Mouse (Mus musculus): ENCODE data around the gene Ushbp1.
"Not testable (repeated sequence)": the region's sequence is repeated elsewhere in the genome, so short reads cannot be mapped to it uniquely, and the experiment has no call there.

Ushbp1 gene

GRCm38 (mm10) chr8:71395629-71396028 is at the start of gene Ushbp1:
TSS of gene Ushbp1 (minus strand) at chr8:71395802.
- peak; percentile 66 to 78 for DNase-seq

DNA sequence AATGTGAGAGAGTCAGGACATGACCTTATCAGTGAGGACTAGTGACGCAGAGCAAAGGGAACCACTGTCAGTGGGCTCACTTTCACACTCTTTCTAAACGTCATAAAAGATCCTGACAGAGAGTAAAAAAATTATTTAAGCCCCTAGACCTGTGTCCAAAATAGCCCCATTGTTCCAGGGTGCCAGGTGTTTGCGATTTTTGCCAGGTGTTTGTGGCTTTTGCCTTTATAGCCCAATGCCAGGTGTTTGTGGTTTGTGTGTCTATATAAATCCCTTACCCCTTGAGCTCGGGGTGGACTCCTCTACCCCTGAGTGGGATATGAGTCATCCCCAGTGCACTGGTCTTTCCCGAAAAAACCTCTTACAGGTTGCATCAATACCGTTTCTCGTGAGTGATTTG is 49.5 kb upstream of the Ushbp1 start:
- no peak for DNase-seq

DNA sequence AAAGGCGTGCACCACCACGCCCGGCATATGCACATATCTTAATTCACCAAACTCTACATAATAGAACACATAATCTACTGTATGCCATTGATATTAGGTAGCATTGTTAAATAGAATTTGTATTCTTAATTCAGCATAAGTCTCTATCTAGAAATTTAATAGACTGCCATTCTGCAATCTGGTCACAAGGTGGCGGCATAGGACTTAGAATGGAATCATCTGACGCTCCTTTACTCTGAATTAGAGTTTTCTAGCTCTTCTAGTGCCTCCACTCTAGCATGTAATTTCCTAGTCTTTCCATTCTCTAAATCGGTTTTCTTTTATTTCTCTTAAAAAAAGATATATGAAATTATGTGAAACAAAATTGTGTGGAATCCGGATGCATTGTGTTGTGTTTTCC is 45.8 kb upstream of the Ushbp1 start:
- peak in 1 of 2 experiments; percentile 37 for DNase-seq

GRCm38 (mm10) chr8:71437041-71437440 is 41.4 kb upstream of the Ushbp1 start:
- no peak for DNase-seq

GRCm38 (mm10) chr8:71432935-71433334 is 37.3 kb upstream of the Ushbp1 start:
- not testable (repeated sequence) for DNase-seq

DNA sequence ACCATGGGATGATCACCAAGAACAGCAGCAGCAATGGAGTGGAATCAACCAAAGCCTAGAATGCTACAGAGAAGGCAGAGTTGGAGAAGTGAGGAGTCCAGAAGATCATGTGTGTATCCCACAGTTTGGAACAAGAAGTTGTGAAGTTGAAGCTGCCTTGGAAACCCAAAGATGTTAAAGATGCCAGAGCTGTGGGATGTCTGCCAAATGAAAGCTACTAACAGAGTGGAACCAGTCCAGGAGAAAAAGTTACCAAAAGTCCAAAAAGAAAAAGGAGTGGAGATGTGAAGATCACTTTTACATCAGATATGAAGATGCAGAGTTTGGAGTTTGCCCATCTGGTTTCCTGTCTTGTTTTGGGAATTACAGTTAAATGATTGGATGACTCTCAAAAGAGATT is 26.5 kb upstream of the Ushbp1 start:
- DNase-seq: no peak

DNA sequence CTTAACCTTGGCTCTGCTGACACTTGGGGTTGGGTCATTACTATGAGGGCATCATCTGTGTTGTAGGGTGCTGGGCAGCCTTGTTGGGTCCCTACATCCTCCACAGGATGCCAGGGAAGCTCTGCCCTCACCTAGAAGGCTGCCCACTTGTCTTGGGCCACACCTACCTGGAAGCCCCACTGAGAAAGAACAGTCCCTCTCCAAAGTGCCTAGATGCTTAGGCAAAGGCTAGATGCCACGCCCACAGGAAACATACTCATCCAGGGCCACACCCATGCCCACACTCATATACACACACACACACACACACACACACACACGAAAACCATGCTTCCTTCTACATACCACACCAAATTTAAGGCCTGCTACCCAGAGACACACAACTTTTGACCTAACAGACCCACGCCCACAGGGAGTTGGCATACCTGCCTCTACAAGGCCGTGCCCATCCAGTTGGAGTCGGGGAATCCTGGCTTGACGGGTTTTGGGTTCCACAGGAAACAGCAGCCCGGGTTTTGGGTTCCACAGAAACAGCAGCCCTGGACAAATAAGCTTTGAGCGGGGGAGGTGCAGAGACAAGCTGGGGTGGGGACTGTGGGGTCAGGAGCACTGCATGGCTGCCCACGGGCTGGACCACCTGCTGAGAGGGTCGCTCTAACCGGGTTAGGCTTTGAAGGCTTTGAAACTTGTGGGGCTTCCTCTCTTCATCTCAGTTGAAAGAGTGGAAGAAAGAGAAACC is 16.1 kb upstream of the Ushbp1 start:
- DNase-seq: no peak

DNA sequence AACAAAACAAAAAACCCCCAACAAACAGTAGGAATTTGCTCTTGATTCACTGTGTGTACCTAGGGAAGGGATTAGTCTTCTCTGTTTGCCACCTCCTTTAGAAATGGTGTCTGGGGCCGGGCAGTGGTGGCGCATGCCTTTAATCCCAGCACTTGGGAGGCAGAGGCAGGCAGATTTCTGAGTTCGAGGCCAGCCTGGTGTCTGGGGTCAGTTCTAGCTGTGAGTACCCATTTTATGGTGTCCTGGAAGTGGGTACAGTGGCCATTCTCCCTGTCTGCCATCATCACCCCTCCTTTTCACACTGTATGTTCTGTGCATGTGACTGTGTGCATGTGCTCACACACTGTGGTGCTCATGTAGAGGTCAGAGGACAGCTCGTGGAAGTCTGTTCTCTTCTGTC is 12.6 kb upstream of the Ushbp1 start:
- no peak for DNase-seq

- DNase-seq: no peak
Observed at GRCm38 (mm10) chr8:71407441-71407840, 11.8 kb upstream of the Ushbp1 start.

GRCm38 (mm10) chr8:71406099-71407015 is 10.8 kb upstream of the Ushbp1 start:
- DNase-seq: peak; percentile 84 to 85

GRCm38 (mm10) chr8:71405401-71406098 is 9.9 kb upstream of the Ushbp1 start, which contains the start of gene Ankle1:
TSS of gene Ankle1 (plus strand) at chr8:71406010.
- DNase-seq: peak; percentile 94 to 97

- peak; percentile 39 to 76 for DNase-seq
Observed at GRCm38 (mm10) chr8:71404951-71405351, 9.3 kb upstream of the Ushbp1 start.

DNA sequence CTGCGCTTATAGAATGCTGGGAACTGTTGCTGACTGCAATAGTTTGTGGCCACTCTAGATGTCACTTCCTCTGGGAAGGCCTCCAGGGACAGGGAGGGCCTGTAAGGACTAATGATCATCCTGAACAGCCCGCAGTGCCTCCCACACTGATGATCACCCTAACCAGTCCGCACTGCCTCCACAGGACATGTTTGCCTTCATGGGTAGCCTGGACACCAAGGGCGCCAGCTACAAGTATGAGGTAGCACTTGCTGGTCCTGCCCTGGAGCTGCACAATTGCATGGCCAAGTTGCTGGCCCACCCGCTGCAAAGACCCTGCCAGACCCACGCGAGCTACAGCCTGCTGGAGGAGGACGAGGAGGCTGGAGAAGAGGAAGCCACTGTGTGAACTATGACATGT is 8.4 kb upstream of the Ushbp1 start:
- no peak for DNase-seq

DNA sequence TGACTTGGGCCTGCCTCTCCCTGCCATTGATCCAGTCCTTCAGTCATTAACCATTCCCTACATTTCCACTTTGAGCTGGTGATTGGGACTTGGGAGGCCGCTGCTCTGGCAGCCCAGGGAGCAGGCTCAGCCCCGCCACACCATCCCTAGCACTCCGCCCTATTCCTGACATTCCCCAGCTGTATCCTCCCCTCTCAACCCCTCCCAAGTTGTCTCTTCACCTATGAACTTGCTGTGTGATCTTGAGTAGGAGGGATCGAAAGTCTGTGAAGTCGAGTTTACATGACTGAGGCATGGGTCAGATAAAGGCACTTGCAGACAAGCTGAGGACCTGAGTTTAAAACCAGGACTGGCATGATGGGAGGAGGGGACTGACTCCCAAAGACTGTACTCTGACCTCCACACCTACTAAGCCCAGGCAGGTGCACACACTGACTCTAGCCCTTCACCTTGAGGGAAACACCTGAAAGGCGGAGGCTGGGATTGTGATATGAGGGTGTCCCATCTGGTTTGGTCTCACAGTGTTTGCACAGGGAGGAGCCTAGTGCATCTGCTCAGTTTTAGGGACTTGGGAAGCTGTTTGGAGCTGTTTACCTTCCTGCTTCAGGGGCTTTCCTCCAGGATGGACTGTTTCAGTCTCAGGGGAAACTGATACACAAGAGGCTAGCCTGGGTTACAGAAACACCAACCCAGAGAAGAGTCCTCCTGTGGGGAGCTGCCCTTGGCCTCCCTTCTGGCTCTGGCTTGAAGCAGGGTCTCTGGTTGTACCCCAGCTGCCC is 7.7 kb upstream of the Ushbp1 start:
- DNase-seq: no peak

GRCm38 (mm10) chr8:71402446-71402964 is 6.9 kb upstream of the Ushbp1 start:
- DNase-seq: no peak

GRCm38 (mm10) chr8:71401454-71401853 is 5.9 kb upstream of the Ushbp1 start:
- DNase-seq: no peak

GRCm38 (mm10) chr8:71400826-71401225 is 5.2 kb upstream of the Ushbp1 start:
- DNase-seq: peak in 1 of 2 experiments; percentile 17

DNA sequence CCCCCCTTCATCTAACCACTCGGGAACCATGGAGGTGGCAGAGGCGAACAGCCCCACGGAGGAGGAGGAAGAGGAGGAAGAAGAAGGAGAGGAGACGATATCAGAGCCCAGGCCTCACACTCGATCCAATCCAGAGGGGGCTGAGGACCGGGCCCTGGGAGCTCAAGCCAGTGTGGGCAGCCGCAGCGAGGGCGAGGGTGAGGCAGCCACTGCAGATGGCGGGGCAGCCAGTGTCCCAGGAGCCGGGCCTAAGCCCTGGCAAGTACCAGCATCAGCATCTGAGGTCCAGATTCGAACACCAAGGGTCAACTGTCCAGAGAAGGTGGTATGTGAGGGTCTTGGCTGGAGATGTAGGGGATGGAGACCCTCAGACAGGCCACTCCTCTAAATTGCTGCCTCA is 2.1 kb upstream of the Ushbp1 start:
- DNase-seq: peak in 1 of 2 experiments; percentile 43

DNA sequence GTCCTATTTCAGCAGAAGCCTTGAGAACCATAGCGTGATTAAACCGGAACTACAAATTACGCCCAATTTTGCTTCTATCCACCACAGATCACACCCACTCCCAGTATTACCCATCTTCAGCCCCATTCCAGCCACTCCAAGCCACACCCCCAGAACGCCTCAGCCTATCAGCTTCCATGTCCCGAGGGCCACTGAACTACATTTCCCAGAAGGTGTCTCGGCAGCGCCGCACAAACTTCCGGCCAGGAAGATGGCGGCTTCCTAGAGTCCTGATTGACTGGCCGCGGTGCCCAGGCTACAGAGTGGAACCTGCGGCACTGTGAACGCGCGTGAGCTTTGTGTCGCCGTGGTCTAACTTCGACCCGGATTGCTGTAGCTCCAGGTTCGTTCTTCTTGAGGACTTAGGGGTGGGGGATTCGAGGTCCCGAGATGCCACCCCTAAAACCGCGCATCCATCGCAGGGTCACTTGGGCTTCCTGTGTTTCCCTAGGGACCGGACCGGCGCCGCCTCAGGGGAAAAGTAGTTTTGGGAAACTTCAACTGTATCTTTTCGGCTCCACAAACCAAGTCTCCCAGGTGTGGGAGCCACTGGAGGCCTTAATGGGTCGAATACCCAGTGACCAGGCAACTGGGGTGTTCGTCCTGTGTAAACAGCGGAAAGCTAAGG is 1.2 kb upstream of the Ushbp1 start, which contains the start of gene Babam1:
Gene Babam1 (plus strand): TSS at position 223 of the 667 bp plus-strand sequence.
- DNase-seq: peak; percentile 96 to 98

DNA sequence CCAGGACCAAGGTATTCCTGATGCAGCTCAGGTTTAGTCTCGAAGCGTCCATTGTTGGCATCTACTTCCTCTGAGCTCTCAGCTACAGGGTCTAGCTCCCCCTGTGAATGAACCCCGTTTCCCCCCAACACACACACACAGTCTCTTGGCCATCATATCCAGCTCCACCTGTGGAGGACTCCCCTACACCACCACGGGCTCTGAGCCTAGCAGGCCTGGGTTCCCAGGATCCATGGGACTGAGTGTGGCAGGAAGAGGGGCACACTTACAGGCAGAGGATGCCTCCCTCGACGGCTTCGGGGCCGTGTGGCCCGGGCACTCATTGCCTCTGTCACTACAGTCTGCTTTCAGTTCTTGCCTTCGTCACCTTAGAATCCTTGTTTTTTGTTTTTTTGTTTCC is 531 bp downstream of the Ushbp1 start:
- peak in 1 of 2 experiments; percentile 40 for DNase-seq

- DNase-seq: peak in 1 of 2 experiments; percentile 33
Observed at GRCm38 (mm10) chr8:71394481-71394880, 1.1 kb downstream of the Ushbp1 start.

All from kidney, postnatal 25 days (tissue).